Mouse (Mus musculus) ES-Bruce4 (cell line): ENCODE data around the gene Tmem238. TPM values are rescaled to one million over a fixed set of nuclear protein-coding genes. Genes with fewer than 3 reads are reported as not detected.
"Not testable (repeated sequence)": the region's sequence is repeated elsewhere in the genome, so short reads cannot be mapped to it uniquely, and the experiment has no call there.

Experiments used
- H3K27ac ChIP-seq: 2 replicates; pipeline ENCODE4 v1.5.1; 2012; ENCODE audit warnings: low read length, inconsistent platforms; ENCODE audit not compliant: insufficient read depth
- H3K27me3 ChIP-seq: 2 replicates; pipeline ENCODE4 v1.6.1; 2012; ENCODE audit warnings: mild to moderate bottlenecking, low read length, inconsistent platforms; ENCODE audit not compliant: control insufficient read depth, poor library complexity, insufficient read depth, severe bottlenecking
- H3K36me3 ChIP-seq: 2 replicates; pipeline ENCODE4 v1.6.1; 2012; ENCODE audit warnings: inconsistent platforms, mild to moderate bottlenecking, low read length, moderate library complexity; ENCODE audit not compliant: control insufficient read depth, poor library complexity, insufficient read depth, severe bottlenecking
- H3K4me1 ChIP-seq: one replicate; pipeline ENCODE4 v1.8.1; 2011; ENCODE audit warnings: low read length; ENCODE audit not compliant: control insufficient read depth, insufficient read depth
- H3K4me3 ChIP-seq: 2 replicates; pipeline ENCODE4 v1.5.1; 2011; ENCODE audit warnings: low read depth, mild to moderate bottlenecking, low read length
- H3K9ac ChIP-seq: 2 replicates; pipeline ENCODE4 v1.6.1; 2012; ENCODE audit warnings: low read depth, mild to moderate bottlenecking, inconsistent platforms; ENCODE audit not compliant: poor library complexity, severe bottlenecking
- H3K9me3 ChIP-seq: replicated peaks from 2 replicates; pipeline ENCODE4 v1.6.1; 2012; ENCODE audit warnings: mild to moderate bottlenecking, low read length, inconsistent platforms; ENCODE audit not compliant: control insufficient read depth, poor library complexity, insufficient read depth, severe bottlenecking
- CTCF ChIP-seq: IDR thresholded peaks from one replicate; pipeline ENCODE4 v1.8.1; 2011; ENCODE audit warnings: low read depth, low read length
- EP300 ChIP-seq: IDR thresholded peaks from 2 replicates; pipeline ENCODE4 v1.6.1; 2011; ENCODE audit warnings: low read depth, low read length; ENCODE audit not compliant: insufficient read depth
- POLR2A ChIP-seq: IDR thresholded peaks from one replicate; pipeline ENCODE4 v1.8.1; 2011; ENCODE audit warnings: low read length; ENCODE audit not compliant: insufficient read depth
- polyA plus RNA-seq: library from polyadenylated mRNA; stranded (reverse); fragments of >200 nt; gene quantifications from 2 replicates; pipeline ENCODE4 v1.2.4, GENCODE M21; 2011; ENCODE audit warnings: low read depth; ENCODE audit not compliant: missing spikeins, insufficient read depth, insufficient read length

Gene Tmem238
- polyA plus RNA-seq, 1 experiment = 6.8 TPM

DNA sequence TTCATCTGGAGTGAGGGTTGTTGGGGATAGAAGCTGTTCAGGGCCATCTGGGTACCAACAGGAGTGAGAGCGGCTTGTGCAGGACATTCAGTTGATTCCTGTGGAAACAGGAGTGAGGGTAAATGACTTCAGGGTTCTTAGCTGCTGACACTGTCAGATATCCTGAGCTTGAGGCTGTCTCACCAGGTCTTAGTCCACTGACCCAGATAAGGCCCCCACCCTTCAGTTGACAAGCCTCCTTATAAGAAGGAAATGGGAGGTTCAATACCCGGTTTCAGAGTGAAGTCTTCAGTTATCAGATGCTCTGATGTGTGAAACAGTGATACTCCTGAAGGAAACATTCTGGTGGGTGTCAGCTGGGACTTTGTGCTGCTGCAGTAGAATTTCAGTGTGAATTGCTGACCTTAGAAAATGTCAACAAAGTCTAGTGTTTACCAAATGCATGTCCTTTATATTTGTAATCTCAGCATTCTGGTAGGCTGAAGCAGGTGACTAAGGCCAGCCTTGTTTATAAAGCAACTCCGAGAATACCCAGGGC is 5.2 kb upstream of the Tmem238 start:
- Histone ChIP-seq H3K36me3 (peaks cover 45% of the 10 kb centered on the region), H3K27ac (peak overlapping the region; percentile 39; the same call in 1 of the 2 replicates), H3K9me3 (no peaks in the 10 kb centered on the region), H3K9ac (peak overlapping the region; percentile 98), H3K4me3 (peak overlapping the region; percentile 99), H3K27me3 (no peaks in the 10 kb centered on the region), H3K4me1 (no peaks in the 10 kb centered on the region)
- TF ChIP-seq POLR2A = no peak

DNA sequence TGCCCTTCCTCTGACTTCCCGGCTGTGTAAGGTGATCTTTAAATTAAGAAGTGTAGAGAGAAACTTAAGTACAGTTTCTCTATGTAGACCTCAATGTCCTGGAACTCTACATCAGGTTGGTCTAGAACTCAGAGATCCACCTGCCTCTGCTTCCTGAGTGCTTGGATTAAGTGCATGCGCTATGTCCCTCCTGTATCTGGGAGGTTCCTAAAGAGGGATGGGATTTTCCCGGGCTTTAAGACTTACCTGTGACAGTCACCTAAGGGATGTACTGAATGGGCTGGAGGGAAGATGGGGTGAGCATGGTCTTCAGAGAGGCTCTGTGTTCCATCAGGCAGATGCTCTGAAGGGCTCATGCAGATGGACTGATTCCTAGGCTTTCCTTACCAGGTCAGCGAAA is 4.2 kb upstream of the Tmem238 start:
- Histone ChIP-seq H3K27me3 (no peaks in the 10 kb centered on the region), H3K36me3 (peaks cover 45% of the 10 kb centered on the region), H3K4me3 (peak overlapping the region; percentile 99), H3K9me3 (no peaks in the 10 kb centered on the region), H3K4me1 (no peaks in the 10 kb centered on the region), H3K9ac (peak overlapping the region; percentile 98), H3K27ac (peak overlapping the region; percentile 39)
- no peak for TF ChIP-seq CTCF
- no peak for TF ChIP-seq EP300
- no peak for TF ChIP-seq POLR2A

DNA sequence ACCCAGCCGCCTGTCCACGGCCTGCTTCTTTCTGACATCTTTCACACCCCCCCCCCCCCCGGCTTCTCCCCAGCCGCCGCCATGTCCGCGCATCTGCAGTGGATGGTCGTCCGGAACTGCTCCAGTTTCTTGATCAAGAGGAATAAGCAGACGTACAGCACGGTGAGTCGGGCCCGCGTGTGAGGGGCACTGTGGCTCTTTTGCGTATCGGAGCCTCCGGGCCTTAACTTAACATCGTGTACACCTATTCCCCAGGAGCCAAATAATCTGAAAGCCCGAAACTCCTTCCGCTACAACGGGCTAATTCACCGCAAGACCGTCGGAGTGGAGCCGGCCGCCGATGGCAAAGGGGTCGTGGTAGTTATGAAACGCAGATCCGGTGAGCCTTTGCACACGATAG is 3.8 kb upstream of the Tmem238 start:
- not testable (repeated sequence) for H3K9me3 ChIP-seq, H3K27me3 ChIP-seq, H3K4me1 ChIP-seq
- H3K36me3 ChIP-seq = peaks cover 45% of the 10 kb centered on the region
- peak overlapping the region; percentile 99 for H3K4me3 ChIP-seq
- peak overlapping the region; percentile 98 for H3K9ac ChIP-seq
- peak overlapping the region; percentile 39 for H3K27ac ChIP-seq

- Histone ChIP-seq H3K27me3 (no peaks in the 10 kb centered on the region), H3K4me1 (no peaks in the 10 kb centered on the region), H3K4me3 (peak within 1 kb of the TSS; percentile 99), H3K27ac (peak within 1 kb of the TSS; percentile 97), H3K36me3 (peaks cover 42% of the 10 kb centered on the region), H3K9me3 (no peaks in the 10 kb centered on the region), H3K9ac (peak within 1 kb of the TSS; percentile 98)
- TF ChIP-seq EP300 (no peak), POLR2A (peak; percentile 83)
Measured at GRCm38 (mm10) chr7:4792278-4793212, 3.1 kb upstream of the Tmem238 start, which contains the start of gene Rpl28. Rpl28 (plus strand) TSS chr7:4792874.

DNA sequence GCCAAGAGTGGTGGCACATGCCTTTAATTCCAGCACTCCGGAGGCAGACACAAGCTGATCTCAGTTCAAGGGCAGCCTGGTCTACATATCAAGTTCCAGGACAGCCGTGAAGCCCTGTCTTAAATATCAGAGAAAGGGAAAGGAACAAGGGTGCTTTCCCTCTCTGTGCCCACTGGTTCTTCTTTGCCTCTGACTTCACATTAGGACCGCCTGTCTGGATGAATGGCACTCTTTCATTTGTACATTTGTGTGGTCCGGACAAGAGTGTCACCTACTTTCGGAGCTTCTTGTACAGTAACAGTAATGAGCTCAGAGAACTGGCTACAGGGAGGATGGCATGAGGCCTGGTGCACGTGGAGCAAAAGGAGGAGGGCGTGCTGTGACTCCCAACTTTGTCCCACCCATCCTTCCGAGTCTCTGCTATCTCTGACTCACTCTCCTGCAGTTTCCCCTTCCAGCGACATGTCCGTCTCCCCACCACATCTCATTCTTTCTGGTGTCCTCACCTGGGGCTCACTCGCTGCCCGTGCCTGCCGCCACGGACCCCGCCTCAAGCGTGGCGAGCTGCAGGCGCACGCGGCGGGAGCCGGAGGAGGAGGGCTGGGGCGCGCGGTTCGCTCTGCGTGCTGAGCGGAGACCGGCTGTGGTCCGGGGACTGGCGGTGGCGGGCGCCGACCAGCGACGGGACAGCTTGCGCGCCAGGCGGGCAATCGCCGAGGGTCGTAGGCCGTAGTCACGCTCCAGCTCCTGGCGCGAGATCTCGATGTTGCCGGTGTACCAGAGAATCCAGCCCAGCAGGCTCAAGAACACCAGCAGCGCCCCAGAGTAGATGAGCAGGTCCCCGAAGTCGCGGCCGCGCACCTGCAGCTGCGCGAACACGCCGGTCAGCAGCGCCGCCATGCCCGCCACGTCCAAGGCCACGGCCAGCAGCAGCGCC is 689 bp downstream of the Tmem238 start:
- H3K4me3 ChIP-seq = peak overlapping the region; percentile 90
- TF ChIP-seq CTCF = no peak
- TF ChIP-seq POLR2A = no peak
- no peak for TF ChIP-seq EP300
- no peaks in the 10 kb centered on the region for H3K9me3 ChIP-seq
- H3K36me3 ChIP-seq = peaks cover 8% of the 10 kb centered on the region
- peak overlapping the region; percentile 41 for H3K27ac ChIP-seq
- peak overlapping the region; percentile 86 for H3K9ac ChIP-seq
- H3K27me3 ChIP-seq = no peaks in the 10 kb centered on the region
- no peaks in the 10 kb centered on the region for H3K4me1 ChIP-seq
